Comparison of ENCODE assay signal across 9 mouse cellular contexts in the genomic region with DNA sequence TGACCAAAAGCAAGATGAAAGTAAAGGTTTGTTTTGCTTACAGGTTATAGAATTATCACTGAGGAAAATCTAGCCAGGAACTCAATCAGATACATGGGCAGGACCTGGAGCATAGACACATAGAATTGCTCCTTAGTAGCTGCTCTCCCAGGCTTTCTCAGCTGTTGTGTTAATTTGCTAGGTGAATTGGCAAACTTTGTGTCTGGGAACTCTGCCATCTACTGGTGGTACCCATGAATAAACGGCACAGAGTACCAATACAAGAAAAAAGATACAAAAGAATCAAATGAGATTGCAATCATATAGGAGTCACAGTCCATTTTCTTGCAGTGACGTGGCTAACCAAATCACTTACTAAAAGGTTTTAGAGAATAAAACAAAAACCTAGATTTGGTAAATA.
DNase-seq lines count a peak whose midpoint lies in the region; ATAC-seq and TF ChIP-seq lines count a peak whose summit lies in the region.
"Had no signal": no experiment of that assay in that cellular context is flagged by ENCODE, and none has a peak within 500 bp of the region (broad histone marks: within the 10 kb centered on the region; RNA-seq: fewer than 3 reads in every experiment).

No protein-coding gene starts in this region.

- peak; percentile 51 for TF ChIP-seq CTCF in heart, postnatal 0 days (IDR thresholded peaks at IDR 0.05; ENCODE audit: low read depth)

- no peak for ATAC-seq in heart, postnatal 0 days (ENCODE audit: insufficient read depth, low read depth)
- no peak for ATAC-seq in heart, embryonic 12.5 days (ENCODE audit: insufficient number of reproducible peaks, low FRiP score)
- ATAC-seq in midbrain, embryonic 14.5 days (ENCODE audit: low FRiP score, low TSS enrichment): no peak
- no peak for ATAC-seq in midbrain, embryonic 15.5 days (replicated peaks)
- ATAC-seq in activated CD4-positive, CD25-positive, alpha-beta regulatory T cell, adult 4 months: no peak
- no peak for ATAC-seq in cerebellum, adult (ENCODE audit: insufficient number of reproducible peaks, low FRiP score, low TSS enrichment)

- 36% methylated on average over 2 of the region's 2 CpGs for WGBS in heart, postnatal 0 days
- WGBS in heart, embryonic 12.5 days: 44% methylated on average over 2 of the region's 2 CpGs
- 68% methylated on average over 2 of the region's 2 CpGs for WGBS in midbrain, embryonic 14.5 days
- 67% methylated on average over 2 of the region's 2 CpGs for WGBS in midbrain, embryonic 15.5 days

- no peaks in the 10 kb centered on the region for H3K27me3 ChIP-seq in heart, postnatal 0 days (ENCODE audit: control insufficient read depth, insufficient read depth, low read length)
- no peaks in the 10 kb centered on the region for H3K27me3 ChIP-seq in heart, embryonic 12.5 days (replicated peaks)
- H3K27me3 ChIP-seq in midbrain, embryonic 14.5 days (ENCODE audit: control insufficient read depth, insufficient read depth, low read length): no peaks in the 10 kb centered on the region
- no peaks in the 10 kb centered on the region for H3K27me3 ChIP-seq in midbrain, embryonic 15.5 days (replicated peaks)
- H3K27me3 ChIP-seq: embryonic facial prominence, embryonic 12.5 days had no signal

- H3K4me1 ChIP-seq in heart, postnatal 0 days (ENCODE audit: control insufficient read depth, insufficient read depth): no peaks in the 10 kb centered on the region
- H3K4me1 ChIP-seq in heart, embryonic 12.5 days (replicated peaks): no peaks in the 10 kb centered on the region
- no peaks in the 10 kb centered on the region for H3K4me1 ChIP-seq in midbrain, embryonic 14.5 days (ENCODE audit: control insufficient read depth, insufficient read depth, low read length)
- no peaks in the 10 kb centered on the region for H3K4me1 ChIP-seq in midbrain, embryonic 15.5 days
- H3K4me1 ChIP-seq: embryonic facial prominence, embryonic 12.5 days had no signal

- H3K36me3 ChIP-seq in heart, postnatal 0 days (replicated peaks; ENCODE audit: control insufficient read depth, insufficient read depth, low read length): no peaks in the 10 kb centered on the region
- no peaks in the 10 kb centered on the region for H3K36me3 ChIP-seq in heart, embryonic 12.5 days
- H3K36me3 ChIP-seq in midbrain, embryonic 14.5 days (ENCODE audit: control insufficient read depth, insufficient read depth, low read length): no peaks in the 10 kb centered on the region
- no peaks in the 10 kb centered on the region for H3K36me3 ChIP-seq in midbrain, embryonic 15.5 days (replicated peaks)
- H3K36me3 ChIP-seq: embryonic facial prominence, embryonic 12.5 days had no signal

- DNase-seq in heart, postnatal 0 days (ENCODE audit: low spot score): no peak
- DNase-seq in midbrain, embryonic 14.5 days: peak; percentile 40
- peak; percentile 19 for DNase-seq in embryo, embryonic 10 days (ENCODE audit: low spot score)
- no peak for DNase-seq in natural killer cell, adult 2 months (ENCODE audit: low spot score in 2 of 2)

- H3K27ac ChIP-seq in heart, postnatal 0 days (ENCODE audit: low read depth): no peak overlapping the region
- no peak overlapping the region for H3K27ac ChIP-seq in heart, embryonic 12.5 days (ENCODE audit: poor library complexity, severe bottlenecking)
- H3K27ac ChIP-seq in midbrain, embryonic 14.5 days (replicated peaks; ENCODE audit: low read depth, low read length): no peak overlapping the region
- H3K27ac ChIP-seq in midbrain, embryonic 15.5 days: no peak overlapping the region
- H3K27ac ChIP-seq: embryonic facial prominence, embryonic 12.5 days had no signal

- H3K4me2 ChIP-seq in heart, postnatal 0 days (ENCODE audit: low read depth, low read length): no peak overlapping the region
- H3K4me2 ChIP-seq in heart, embryonic 12.5 days: no peak overlapping the region
- H3K4me2 ChIP-seq in midbrain, embryonic 14.5 days (ENCODE audit: low read length): no peak overlapping the region
- no peak overlapping the region for H3K4me2 ChIP-seq in midbrain, embryonic 15.5 days
- H3K4me2 ChIP-seq: embryonic facial prominence, embryonic 12.5 days had no signal

- no peak for TF ChIP-seq EP300 in heart, postnatal 0 days (IDR thresholded peaks at IDR 0.05; ENCODE audit: low read depth)

- H3K4me3 ChIP-seq in heart, postnatal 0 days (ENCODE audit: low read depth, low read length): no peak overlapping the region
- no peak overlapping the region for H3K4me3 ChIP-seq in heart, embryonic 12.5 days
- no peak overlapping the region for H3K4me3 ChIP-seq in midbrain, embryonic 14.5 days (replicated peaks; ENCODE audit: low read depth, low read length)
- no peak overlapping the region for H3K4me3 ChIP-seq in midbrain, embryonic 15.5 days
- H3K4me3 ChIP-seq: embryonic facial prominence, embryonic 12.5 days had no signal

- H3K9me3 ChIP-seq in heart, postnatal 0 days (replicated peaks; ENCODE audit: control insufficient read depth, low read length): no peaks in the 10 kb centered on the region
- no peaks in the 10 kb centered on the region for H3K9me3 ChIP-seq in heart, embryonic 12.5 days (replicated peaks)
- no peaks in the 10 kb centered on the region for H3K9me3 ChIP-seq in midbrain, embryonic 14.5 days (ENCODE audit: control insufficient read depth, low read length)
- H3K9me3 ChIP-seq in midbrain, embryonic 15.5 days: no peaks in the 10 kb centered on the region
- H3K9me3 ChIP-seq: embryonic facial prominence, embryonic 12.5 days had no signal

- H3K9ac ChIP-seq in heart, postnatal 0 days (replicated peaks; ENCODE audit: low read depth, low read length): no peak overlapping the region
- no peak overlapping the region for H3K9ac ChIP-seq in heart, embryonic 12.5 days
- H3K9ac ChIP-seq in midbrain, embryonic 14.5 days (replicated peaks; ENCODE audit: low read length): no peak overlapping the region
- H3K9ac ChIP-seq in midbrain, embryonic 15.5 days: no peak overlapping the region
- H3K9ac ChIP-seq: embryonic facial prominence, embryonic 12.5 days had no signal

Comparison
In these comparisons a context has a peak if more than half of its experiments do, and no peak if none do; other contexts are left out.
1. DNase-seq: peak in midbrain, embryonic 14.5 days (single experiment) and embryo, embryonic 10 days (single experiment); none in heart, postnatal 0 days (single experiment) and natural killer cell, adult 2 months (0 of 2).